Mouse (Mus musculus) cerebellum, adult 9-11 months (tissue): ENCODE results near the gene Camta1.

ENCODE experiments used
- DNase-seq: peaks from one replicate; pipeline ENCODE4 v3.0.0; 2022

Camta1 gene

DNA sequence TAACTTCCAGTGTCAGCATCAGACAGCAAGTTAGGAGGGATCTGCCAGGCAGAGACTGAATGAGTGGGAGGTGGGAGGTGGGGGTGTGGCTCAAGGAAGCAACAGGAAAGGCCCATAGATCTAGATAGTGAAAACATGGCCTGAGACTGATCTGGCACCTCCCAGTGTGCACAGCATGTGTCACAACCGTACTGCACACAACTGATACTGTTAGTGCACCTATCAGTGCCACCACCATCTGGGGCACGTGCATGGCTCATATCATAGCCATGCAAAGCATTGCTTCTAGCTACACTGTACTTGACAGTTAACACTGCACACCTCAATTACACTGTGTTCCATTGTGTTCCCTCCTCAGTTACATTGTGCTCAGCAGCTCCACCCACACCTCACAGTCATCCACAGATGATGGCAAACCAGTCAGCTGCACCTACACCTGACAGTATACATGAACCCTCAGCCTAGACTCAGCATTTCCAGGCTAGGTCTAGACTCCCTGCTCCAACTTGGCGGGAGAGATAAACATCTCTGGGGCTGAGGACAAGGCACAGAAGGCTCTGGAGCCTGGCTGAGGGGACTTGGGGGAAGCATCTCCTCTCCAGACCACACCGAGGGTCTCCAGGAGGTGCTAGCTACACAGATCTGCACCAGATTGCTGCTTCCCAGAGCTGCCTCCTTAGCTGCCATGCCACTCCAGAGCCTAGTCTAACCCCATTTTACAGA, 131.5 kb downstream of the Camta1 start:
- DNase-seq: no peak

DNA sequence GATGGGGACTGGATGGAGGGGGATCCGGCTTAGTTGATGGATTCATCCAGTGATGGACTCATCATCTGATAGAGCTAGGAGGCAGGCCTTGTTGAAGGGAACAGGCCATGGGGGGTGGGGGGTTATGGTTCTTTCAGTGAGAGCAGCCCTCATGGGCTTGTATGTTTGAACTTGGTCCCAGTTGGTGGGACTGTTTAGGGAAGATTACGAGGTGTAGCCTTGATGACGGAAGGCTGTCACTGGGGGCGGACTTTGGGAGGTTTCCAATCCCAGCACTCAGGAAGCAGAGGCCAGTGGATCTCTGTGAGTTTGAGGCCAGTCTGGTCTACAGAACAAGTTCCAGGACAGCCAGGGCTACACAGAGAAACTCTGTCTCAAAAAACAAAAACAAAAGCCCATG, 132.6 kb downstream of the Camta1 start:
- no peak for DNase-seq

GRCm38 (mm10) chr4:151728391-151729065, 133.1 kb downstream of the Camta1 start:
- no peak for DNase-seq

DNA sequence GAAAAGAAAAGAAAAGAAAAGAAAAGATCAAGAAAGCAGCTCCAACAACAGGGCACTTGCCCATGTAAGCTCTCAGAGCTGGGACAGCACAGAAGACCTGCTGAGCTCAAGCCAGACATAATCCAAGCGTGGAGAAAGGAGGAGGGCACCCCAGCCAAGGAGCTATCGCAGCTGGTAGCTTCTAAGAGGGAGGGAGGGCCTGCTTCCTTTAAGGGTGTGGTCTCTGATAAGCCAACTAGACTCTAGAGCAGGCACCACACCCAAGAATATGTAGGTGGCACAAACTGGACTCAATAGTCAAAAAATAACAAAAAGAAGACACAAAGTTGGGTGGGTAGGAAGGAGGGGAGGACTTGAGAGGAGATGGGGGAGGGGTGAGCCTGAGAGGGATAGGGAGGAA, 135.3 kb downstream of the Camta1 start:
- DNase-seq: no peak

DNA sequence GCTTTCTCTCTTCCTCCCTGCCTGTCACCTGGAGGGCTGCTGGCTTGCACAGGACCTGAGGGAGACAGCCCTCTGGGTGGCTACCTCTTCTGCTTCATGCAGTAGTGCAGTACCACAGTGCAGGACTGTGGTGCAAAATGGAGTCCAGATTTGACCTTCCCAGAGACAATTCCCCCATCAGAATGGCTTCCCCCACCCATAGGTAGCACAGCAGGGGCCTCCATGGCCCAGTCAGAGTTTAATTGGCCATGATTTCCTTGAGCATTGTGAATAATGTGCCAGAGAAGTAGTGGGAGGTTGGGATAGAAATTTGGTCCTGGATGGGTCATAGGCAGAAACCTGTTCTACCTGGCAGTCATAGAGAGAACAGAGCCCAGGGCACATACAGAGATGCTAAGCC, 136.8 kb downstream of the Camta1 start:
- no peak for DNase-seq

- DNase-seq: no peak
Observed at GRCm38 (mm10) chr4:151720722-151721467, 140.8 kb downstream of the Camta1 start.

GRCm38 (mm10) chr4:151718866-151719475, 142.7 kb downstream of the Camta1 start:
- DNase-seq: no peak

- DNase-seq: no peak
Observed at GRCm38 (mm10) chr4:151717864-151718263, 143.8 kb downstream of the Camta1 start.

- no peak for DNase-seq
Observed at GRCm38 (mm10) chr4:151713714-151714113, 148.0 kb downstream of the Camta1 start.

DNA sequence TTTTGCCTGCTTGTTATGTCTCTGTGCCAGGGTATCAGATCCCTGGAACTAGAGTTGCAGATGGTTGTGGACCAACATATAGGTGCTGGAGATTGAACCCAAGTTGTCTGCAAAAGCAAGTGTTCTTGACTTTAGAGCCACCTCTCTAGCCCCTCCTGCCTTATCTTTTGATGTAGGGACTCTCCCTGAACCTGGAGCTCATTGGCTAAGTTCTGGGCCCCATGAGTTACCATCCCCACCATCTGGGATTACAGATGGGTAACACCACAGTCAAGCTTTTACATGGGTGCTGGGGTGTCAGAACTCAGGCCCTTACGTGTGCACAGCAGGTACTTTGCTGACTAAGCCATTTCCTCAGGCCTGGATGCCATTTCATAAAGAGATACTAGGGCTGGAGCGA, 150.3 kb downstream of the Camta1 start:
- DNase-seq: no peak

- DNase-seq: no peak
Observed at GRCm38 (mm10) chr4:151710522-151710921, 151.2 kb downstream of the Camta1 start.

DNA sequence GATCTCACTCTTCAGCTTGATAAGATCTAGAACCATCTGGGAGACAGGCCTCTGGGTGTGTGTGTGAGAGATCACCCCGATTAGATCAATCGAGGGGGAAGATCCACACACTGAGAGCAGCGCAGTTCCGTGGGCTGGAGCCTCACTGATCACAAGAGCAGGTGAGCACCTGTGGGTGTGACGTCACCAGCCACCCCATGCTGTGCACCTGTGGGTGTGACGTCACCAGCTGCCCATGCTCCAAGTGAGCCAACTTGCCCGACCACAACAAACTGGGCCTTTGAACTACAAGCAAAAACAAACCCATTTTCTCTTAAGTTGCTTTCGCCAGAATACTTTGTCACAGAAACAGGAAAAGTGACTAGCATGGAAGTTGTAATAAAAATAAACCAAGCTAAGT, 152.4 kb downstream of the Camta1 start:
- DNase-seq: no peak

DNA sequence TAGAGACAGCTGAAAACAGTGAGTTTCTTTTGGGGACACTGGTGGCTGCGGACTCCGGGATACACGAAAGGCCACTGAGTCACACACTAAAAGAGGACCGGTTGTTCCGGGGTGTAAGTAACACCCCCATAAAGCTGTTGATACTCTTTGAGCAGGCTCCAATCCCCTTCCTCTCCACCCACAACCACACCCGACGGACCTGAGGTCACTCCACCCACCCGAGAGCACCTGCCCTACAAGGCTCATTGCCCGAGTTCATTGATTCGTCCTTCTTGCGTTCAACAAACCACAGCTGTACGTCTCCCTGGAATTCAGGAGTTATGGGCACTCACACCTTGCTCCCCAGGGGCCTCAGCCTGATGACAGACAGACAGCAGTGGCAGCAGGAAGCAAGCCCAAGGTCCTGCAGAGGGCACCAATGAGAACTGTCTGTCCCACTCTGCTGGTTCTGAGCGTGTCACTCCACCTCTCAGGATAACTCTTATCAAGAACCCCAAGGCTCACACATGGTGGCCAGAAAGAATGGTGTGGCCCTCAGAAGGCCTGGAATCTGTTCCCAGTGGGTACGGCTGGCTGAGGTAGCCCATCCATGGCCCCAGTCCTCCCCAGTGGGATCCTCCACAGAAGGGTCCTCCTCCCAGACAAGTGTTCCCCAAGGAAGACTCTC, 158.5 kb downstream of the Camta1 start:
- DNase-seq: no peak

GRCm38 (mm10) chr4:151702463-151702862, 159.2 kb downstream of the Camta1 start:
- DNase-seq: no peak

DNA sequence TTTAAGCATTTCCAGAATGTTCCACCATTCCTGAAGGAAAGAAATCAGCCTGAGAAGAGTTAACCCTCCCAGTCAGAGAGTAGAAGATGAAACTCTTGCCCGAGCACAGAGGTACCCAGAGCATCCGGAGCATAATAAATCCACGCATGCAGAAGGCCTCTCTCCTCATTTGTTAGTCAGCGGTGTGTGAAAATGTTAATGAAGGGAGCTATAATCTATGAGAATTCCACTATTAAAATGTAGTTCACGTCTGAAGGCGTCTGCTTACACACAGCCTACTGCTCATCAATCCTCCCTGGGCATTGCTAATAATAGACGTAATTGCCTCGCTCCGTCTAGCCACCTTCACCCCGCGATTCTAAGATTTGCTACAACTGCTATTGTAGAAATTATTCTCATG, 165.7 kb downstream of the Camta1 start:
- no peak for DNase-seq

DNA sequence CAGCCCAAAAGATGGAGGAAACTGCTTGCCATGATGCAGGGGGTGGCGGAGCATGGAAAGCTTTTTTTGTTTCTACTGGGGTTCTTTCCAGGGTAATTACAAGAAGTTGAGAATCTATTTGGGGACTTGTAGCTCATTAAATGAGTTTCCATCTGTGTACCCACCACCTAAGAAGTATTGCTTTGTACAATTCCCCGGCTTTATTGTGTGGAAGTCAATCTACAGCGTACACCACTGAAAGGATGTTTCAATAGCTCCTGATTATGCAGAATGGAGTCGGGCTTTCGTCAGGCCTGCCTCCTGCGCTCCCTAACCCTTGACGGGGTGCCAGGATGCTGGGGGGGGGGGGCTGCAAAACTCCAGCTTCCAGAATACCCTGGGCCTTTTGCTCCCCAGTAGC, 167.1 kb downstream of the Camta1 start:
- no peak for DNase-seq

GRCm38 (mm10) chr4:151694047-151694446, 167.6 kb downstream of the Camta1 start:
- DNase-seq: no peak

DNA sequence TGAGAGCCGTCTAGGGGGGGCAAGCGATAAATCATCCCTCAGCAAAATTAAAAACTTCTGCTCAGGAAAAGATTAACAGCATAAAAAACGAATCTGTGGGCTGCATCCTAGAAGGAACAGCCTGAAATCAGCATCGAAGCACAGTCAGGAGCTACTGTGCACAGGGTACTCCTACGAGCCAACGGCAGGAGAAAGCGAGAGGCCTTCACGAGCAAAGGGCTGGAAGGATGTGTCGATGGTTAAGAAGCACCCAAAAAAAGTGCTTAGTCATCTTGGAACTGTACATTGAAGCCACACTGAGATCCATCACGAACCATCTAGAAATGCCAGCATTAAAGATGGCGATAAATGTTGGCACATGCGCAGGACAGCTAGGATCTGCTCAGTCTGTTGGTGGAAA, 171.6 kb downstream of the Camta1 start:
- DNase-seq: no peak

GRCm38 (mm10) chr4:151688206-151688605, 173.5 kb downstream of the Camta1 start:
- DNase-seq: no peak

- DNase-seq: no peak
Observed at GRCm38 (mm10) chr4:151684596-151684995, 177.1 kb downstream of the Camta1 start.

DNA sequence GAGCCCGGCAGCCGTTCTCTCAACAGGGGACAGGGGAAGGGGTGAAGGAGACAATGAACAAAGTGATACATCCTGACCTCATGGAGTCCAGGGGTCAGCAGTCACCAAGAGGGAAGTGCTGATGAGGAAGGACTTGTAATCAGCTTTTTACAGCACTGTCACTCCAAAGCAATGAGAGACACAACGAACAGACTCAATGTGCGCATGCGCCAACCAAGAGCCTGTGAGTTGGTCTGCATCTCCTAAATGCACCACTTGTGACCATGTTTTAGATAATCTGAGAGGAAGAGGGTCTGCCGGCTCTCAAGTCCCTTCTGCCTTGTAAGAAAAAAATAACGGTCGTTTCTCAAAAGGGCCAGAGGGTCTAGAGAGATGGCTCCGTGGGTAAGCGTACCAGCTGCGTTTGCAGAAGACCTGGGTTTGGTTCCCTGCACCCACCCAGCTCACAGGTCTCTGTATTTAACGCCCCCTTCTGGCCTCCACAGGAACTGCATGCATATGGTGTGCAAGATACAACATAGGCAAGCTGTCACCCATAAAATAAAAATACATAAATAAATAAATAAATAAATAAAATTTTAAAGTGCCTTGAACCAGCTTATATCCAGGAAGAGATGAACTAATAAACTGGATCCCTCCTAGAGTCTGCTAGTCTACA, 178.7 kb downstream of the Camta1 start:
- DNase-seq: no peak

DNA sequence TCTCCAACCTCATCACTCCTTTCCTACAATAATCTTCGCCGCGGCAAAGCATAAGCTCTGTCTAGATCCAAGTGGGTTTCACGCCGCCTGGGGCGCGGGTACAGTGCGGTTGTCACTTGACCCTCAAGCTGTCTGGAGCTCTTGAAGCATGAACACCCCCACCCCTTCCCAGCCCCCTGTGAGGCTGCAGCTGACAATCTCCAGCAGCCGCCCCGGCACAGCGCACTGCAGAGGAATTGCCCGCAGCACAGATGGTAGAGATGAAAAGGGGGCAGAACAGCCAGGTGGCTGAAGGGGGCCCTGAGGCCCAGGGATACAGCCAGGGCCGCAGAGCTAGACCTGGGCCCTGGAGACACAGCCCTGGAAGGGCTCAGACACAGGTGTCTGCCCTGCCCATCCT, 189.2 kb downstream of the Camta1 start:
- no peak for DNase-seq
